Mouse (Mus musculus) spleen, postnatal 4 days (tissue): ENCODE results near the gene Gpank1.

Experiments
- DNase-seq, 2 experiments: peaks; one replicate each; pipeline ENCODE4 v3.0.0; 2022; ENCODE audit warnings: low spot score in 2 of 2

The Gpank1 gene

GRCm38 (mm10) chr17:35158850-35159593, 37.8 kb downstream of the Gpank1 start:
- peak in 1 of 2 experiments; percentile 60 for DNase-seq

GRCm38 (mm10) chr17:35159638-35160037, 38.4 kb downstream of the Gpank1 start:
- DNase-seq = no peak

GRCm38 (mm10) chr17:35161421-35161820, 40.2 kb downstream of the Gpank1 start:
- DNase-seq = no peak

GRCm38 (mm10) chr17:35162121-35162520, 40.9 kb downstream of the Gpank1 start:
- DNase-seq = no peak

- DNase-seq = no peak
Measured at GRCm38 (mm10) chr17:35162730-35163129, 41.5 kb downstream of the Gpank1 start.

GRCm38 (mm10) chr17:35163326-35164081, 42.2 kb downstream of the Gpank1 start:
- DNase-seq = no peak

- peak in 1 of 2 experiments; percentile 76 for DNase-seq
Measured at GRCm38 (mm10) chr17:35164218-35164567, 42.9 kb downstream of the Gpank1 start.

- peak; percentile 95 to 97 for DNase-seq
Measured at GRCm38 (mm10) chr17:35164568-35165450, 43.6 kb downstream of the Gpank1 start, which contains the start of gene Prrc2a. TSS of gene Prrc2a (minus strand) at chr17:35164897.

GRCm38 (mm10) chr17:35165451-35166155, 44.3 kb downstream of the Gpank1 start:
- no peak for DNase-seq

GRCm38 (mm10) chr17:35166352-35167035, 45.2 kb downstream of the Gpank1 start:
- DNase-seq = peak; percentile 71 to 83

- no peak for DNase-seq
Measured at GRCm38 (mm10) chr17:35167794-35168193, 46.5 kb downstream of the Gpank1 start.

- DNase-seq = no peak
Measured at GRCm38 (mm10) chr17:35168541-35169207, 47.4 kb downstream of the Gpank1 start.

- no peak for DNase-seq
Measured at GRCm38 (mm10) chr17:35172445-35173234, 51.4 kb downstream of the Gpank1 start.

GRCm38 (mm10) chr17:35173329-35173728, 52.1 kb downstream of the Gpank1 start:
- DNase-seq = peak in 1 of 2 experiments; percentile 34
